Mouse (Mus musculus) stomach, embryonic 16.5 days (tissue): ENCODE measurements around the gene Rhbdl2. TPM values are rescaled to one million over a fixed set of nuclear protein-coding genes. Genes with fewer than 3 reads are reported as not detected.

ENCODE experiments used
- ATAC-seq: fragments of 200-750 bp; cut with Nextera tagmentation; 2 replicates; pipeline ENCODE4 v1.8.0; 2017; ENCODE audit warnings: moderate number of reproducible peaks, moderate TSS enrichment; ENCODE audit not compliant: insufficient read depth, low FRiP score
- H3K27ac ChIP-seq: fragments of 300-500 bp; sonication (generic); 2 replicates; pipeline ENCODE4 v1.5.1; 2014; ENCODE audit warnings: low read length
- H3K27me3 ChIP-seq: fragments of 300-500 bp; sonication (generic); 2 replicates; pipeline ENCODE4 v1.6.1; 2014; ENCODE audit warnings: low read length, control low read depth, mixed read lengths; ENCODE audit not compliant: control insufficient read depth, insufficient read depth
- H3K36me3 ChIP-seq: fragments of 300-500 bp; sonication (generic); 2 replicates; pipeline ENCODE4 v1.6.1; 2014; ENCODE audit warnings: low read length; ENCODE audit not compliant: control insufficient read depth, insufficient read depth
- H3K4me1 ChIP-seq: fragments of 300-500 bp; sonication (generic); 2 replicates; pipeline ENCODE4 v1.6.1; 2014; ENCODE audit warnings: low read length, control low read depth, mixed read lengths; ENCODE audit not compliant: control insufficient read depth, insufficient read depth
- H3K4me2 ChIP-seq: fragments of 300-500 bp; sonication (generic); 2 replicates; pipeline ENCODE4 v1.6.1; 2014; ENCODE audit warnings: low read depth, low read length, mixed read lengths
- H3K4me3 ChIP-seq: fragments of 300-500 bp; sonication (generic); replicated peaks from 2 replicates; pipeline ENCODE4 v1.5.1; 2014; ENCODE audit warnings: mild to moderate bottlenecking, low read length
- H3K9ac ChIP-seq: fragments of 300-500 bp; sonication (generic); 2 replicates; pipeline ENCODE4 v1.6.1; 2014; ENCODE audit warnings: low read length
- H3K9me3 ChIP-seq: fragments of 300-500 bp; sonication (generic); replicated peaks from 2 replicates; pipeline ENCODE4 v1.6.1; 2016; ENCODE audit warnings: low read length, control low read depth; ENCODE audit not compliant: control insufficient read depth
- WGBS: fragments of 180-500 bp; shearing (Covaris S2); extraction: QIAGEN DNeasy Blood & Tissue Kit; methylation state at CpG from one replicate; pipeline ENCODE4 v1.1.7; 2014; 5-methylcytosine and 5-hydroxymethylcytosine counted together
- polyA plus RNA-seq: library from polyadenylated mRNA; unstranded; fragments of >200 nt; fragmentation: Nextera tagmentation; extraction: Ambion mirVana; gene quantifications from 2 replicates; pipeline ENCODE4 v1.2.1, GENCODE M21; 2015

The Rhbdl2 gene
- polyA plus RNA-seq, 1 experiment from 2014 or later = 9.7 TPM

DNA sequence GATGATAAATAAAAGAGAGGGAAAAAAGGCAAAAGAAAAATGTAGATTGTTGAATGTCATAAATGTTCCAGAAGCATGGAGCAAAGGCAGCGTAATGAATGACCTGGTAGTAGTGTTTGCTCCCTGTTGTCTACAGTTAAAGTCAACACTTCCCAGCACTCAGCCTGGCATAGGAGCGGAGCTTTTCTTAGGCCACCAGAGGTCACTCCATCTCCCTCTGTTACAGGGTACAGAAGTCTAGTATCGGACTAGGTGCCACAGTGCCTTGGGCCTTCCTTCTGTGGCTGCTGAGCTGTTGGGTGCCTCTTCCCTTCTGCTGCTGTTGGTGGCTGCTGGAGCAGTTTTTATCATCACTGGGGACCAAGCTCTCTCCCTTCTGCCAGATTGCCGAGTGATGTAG lies 29.4 kb upstream of the Rhbdl2 start:
- 0 out of 2 replicates have a peak, but pooled peaks have one; percentile 56 for ATAC-seq
- 64% methylated on average over 4 of the region's 4 CpGs for WGBS

DNA sequence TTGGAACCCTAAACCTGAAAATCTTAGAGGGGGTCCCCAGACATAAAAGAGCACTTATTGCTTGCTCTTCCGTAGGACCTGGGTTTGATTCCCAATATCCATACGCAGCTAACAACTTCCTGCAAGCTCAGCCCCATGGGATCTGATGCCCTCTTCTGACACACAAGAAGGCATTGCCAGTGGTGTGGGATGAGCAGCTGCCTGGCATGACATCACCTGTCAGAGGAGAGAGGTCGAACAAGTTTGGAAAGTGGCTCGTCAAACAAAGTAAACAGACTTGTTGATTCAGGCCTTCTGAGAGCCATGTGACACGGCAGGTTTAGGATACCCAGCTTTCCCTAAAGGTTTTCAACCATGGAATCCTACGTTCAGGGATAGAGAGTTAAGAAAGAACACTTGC lies 22.6 kb upstream of the Rhbdl2 start:
- Histone ChIP-seq H3K4me1 (no peaks in the 10 kb centered on the region), H3K4me2 (no peak overlapping the region), H3K27me3 (no peaks in the 10 kb centered on the region), H3K27ac (no peak overlapping the region), H3K9me3 (no peaks in the 10 kb centered on the region), H3K36me3 (no peaks in the 10 kb centered on the region), H3K4me3 (no peak overlapping the region), H3K9ac (no peak overlapping the region)
- 55% methylated on average over 6 of the region's 6 CpGs for WGBS
- ATAC-seq = no peak

More for the DNA sequence above, 29.4 kb upstream of the Rhbdl2 start:
- no peak overlapping the region for H3K4me2 ChIP-seq
- H3K27me3 ChIP-seq = no peaks in the 10 kb centered on the region
- no peak overlapping the region for H3K9ac ChIP-seq
- H3K9me3 ChIP-seq = no peaks in the 10 kb centered on the region
- H3K4me1 ChIP-seq = no peaks in the 10 kb centered on the region
- H3K27ac ChIP-seq = no peak overlapping the region
- no peak overlapping the region for H3K4me3 ChIP-seq
- no peaks in the 10 kb centered on the region for H3K36me3 ChIP-seq

GRCm38 (mm10) chr4:123767807-123768206 lies 19.9 kb upstream of the Rhbdl2 start:
- ATAC-seq = no peak; the same call in 1 of the 2 replicates
- WGBS = 58% methylated on average over 3 of the region's 3 CpGs
- Histone ChIP-seq H3K4me2 (no peak overlapping the region), H3K36me3 (no peaks in the 10 kb centered on the region), H3K9me3 (no peaks in the 10 kb centered on the region), H3K4me3 (no peak overlapping the region), H3K9ac (no peak overlapping the region), H3K27ac (no peak overlapping the region), H3K27me3 (no peaks in the 10 kb centered on the region), H3K4me1 (no peaks in the 10 kb centered on the region)

GRCm38 (mm10) chr4:123768234-123768633 lies 19.4 kb upstream of the Rhbdl2 start:
- Histone ChIP-seq H3K4me1 (no peaks in the 10 kb centered on the region), H3K36me3 (no peaks in the 10 kb centered on the region), H3K9ac (no peak overlapping the region), H3K27me3 (no peaks in the 10 kb centered on the region), H3K27ac (no peak overlapping the region), H3K9me3 (no peaks in the 10 kb centered on the region), H3K4me2 (no peak overlapping the region), H3K4me3 (no peak overlapping the region)
- no peak for ATAC-seq
- WGBS = 78% methylated on average over 4 of the region's 4 CpGs

- no peak overlapping the region for H3K4me2 ChIP-seq
- 74% methylated on average over 2 of the region's 2 CpGs for WGBS
Observed at GRCm38 (mm10) chr4:123792666-123793065, 5.0 kb downstream of the Rhbdl2 start.

GRCm38 (mm10) chr4:123793136-123793535 lies 5.5 kb downstream of the Rhbdl2 start:
- H3K27me3 ChIP-seq = no peaks in the 10 kb centered on the region
- ATAC-seq = no peak

More at GRCm38 (mm10) chr4:123792666-123793065, 5.0 kb downstream of the Rhbdl2 start:
- Histone ChIP-seq H3K9me3 (no peaks in the 10 kb centered on the region), H3K27me3 (no peaks in the 10 kb centered on the region), H3K36me3 (no peaks in the 10 kb centered on the region), H3K4me3 (no peak overlapping the region), H3K4me1 (peaks cover 4% of the 10 kb centered on the region; the same call in 1 of the 2 replicates), H3K27ac (no peak overlapping the region), H3K9ac (no peak overlapping the region)
- no peak for ATAC-seq

GRCm38 (mm10) chr4:123795057-123795456 lies 7.4 kb downstream of the Rhbdl2 start:
- H3K4me3 ChIP-seq = no peak overlapping the region
- no peak overlapping the region for H3K9ac ChIP-seq
- WGBS = 72% methylated on average over 2 of the region's 2 CpGs
- no peaks in the 10 kb centered on the region for H3K9me3 ChIP-seq
- ATAC-seq = no peak
- H3K27me3 ChIP-seq = no peaks in the 10 kb centered on the region
- no peaks in the 10 kb centered on the region for H3K36me3 ChIP-seq
- H3K4me2 ChIP-seq = no peak overlapping the region
- H3K4me1 ChIP-seq = no peaks in the 10 kb centered on the region
- no peak overlapping the region for H3K27ac ChIP-seq

More at GRCm38 (mm10) chr4:123793136-123793535, 5.5 kb downstream of the Rhbdl2 start:
- Histone ChIP-seq H3K9me3 (no peaks in the 10 kb centered on the region), H3K4me3 (no peak overlapping the region), H3K27ac (no peak overlapping the region), H3K9ac (no peak overlapping the region), H3K4me1 (peaks cover 2% of the 10 kb centered on the region; the same call in 1 of the 2 replicates), H3K4me2 (no peak overlapping the region), H3K36me3 (no peaks in the 10 kb centered on the region)
- 93% methylated on average over 6 of the region's 6 CpGs for WGBS

DNA sequence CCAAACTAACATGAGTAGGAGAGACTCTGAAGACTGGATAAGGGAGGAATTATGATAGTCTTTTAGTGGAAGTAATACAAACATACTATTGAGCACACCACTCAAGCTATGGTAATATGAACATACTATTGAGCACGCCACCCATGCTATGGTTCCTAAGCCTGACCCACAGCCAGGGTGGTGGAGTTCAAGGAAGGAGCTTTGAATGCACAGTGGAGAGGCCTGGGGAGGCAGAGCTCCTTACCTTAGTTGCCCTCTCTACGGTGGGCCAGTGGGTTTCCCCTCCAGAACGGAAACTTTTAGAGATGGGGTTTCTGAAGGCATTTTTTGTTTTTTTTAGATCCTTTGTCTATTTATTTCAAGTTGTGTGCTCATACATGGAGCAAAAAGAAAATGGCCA lies 9.7 kb downstream of the Rhbdl2 start:
- 89% methylated on average over 3 of the region's 3 CpGs for WGBS
- Histone ChIP-seq H3K27me3 (no peaks in the 10 kb centered on the region), H3K36me3 (no peaks in the 10 kb centered on the region), H3K4me2 (no peak overlapping the region), H3K9ac (no peak overlapping the region), H3K9me3 (no peaks in the 10 kb centered on the region), H3K4me1 (no peaks in the 10 kb centered on the region), H3K27ac (no peak overlapping the region), H3K4me3 (no peak overlapping the region)
- ATAC-seq = no peak

GRCm38 (mm10) chr4:123797856-123798255 lies 10.2 kb downstream of the Rhbdl2 start:
- H3K36me3 ChIP-seq = no peaks in the 10 kb centered on the region
- WGBS = 52% methylated on average over 7 of the region's 7 CpGs
- no peak for ATAC-seq

DNA sequence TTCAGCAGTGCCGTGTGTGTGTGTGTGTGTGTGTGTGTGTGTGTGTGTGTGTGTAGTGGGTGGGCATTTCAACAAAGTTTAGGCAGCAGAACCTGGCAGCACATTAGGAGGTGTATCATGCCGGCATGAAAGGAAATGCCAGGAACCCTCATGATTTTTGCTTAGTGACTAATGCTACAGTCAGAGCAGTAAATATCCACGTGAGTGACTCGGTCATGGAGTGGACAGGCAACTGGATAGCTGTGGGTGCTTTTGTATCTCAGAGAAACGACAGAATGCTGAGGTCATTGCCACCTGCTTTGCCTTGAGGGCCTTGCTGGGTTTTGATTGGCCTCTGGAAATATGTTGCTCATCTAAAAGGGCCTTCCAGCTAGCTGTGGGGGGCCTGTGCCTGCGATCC lies 16.0 kb downstream of the Rhbdl2 start:
- Histone ChIP-seq H3K36me3 (no peaks in the 10 kb centered on the region), H3K4me2 (no peak overlapping the region), H3K4me1 (no peaks in the 10 kb centered on the region), H3K27ac (no peak overlapping the region), H3K9ac (no peak overlapping the region), H3K9me3 (no peaks in the 10 kb centered on the region), H3K4me3 (no peak overlapping the region), H3K27me3 (no peaks in the 10 kb centered on the region)
- WGBS = 51% methylated on average over 6 of the region's 6 CpGs
- ATAC-seq = no peak

More at GRCm38 (mm10) chr4:123797856-123798255, 10.2 kb downstream of the Rhbdl2 start:
- no peaks in the 10 kb centered on the region for H3K9me3 ChIP-seq
- H3K4me2 ChIP-seq = no peak overlapping the region
- no peak overlapping the region for H3K27ac ChIP-seq
- H3K4me3 ChIP-seq = no peak overlapping the region
- H3K9ac ChIP-seq = no peak overlapping the region
- no peaks in the 10 kb centered on the region for H3K27me3 ChIP-seq
- H3K4me1 ChIP-seq = no peaks in the 10 kb centered on the region
